Mouse (Mus musculus) MEL (cell line): ENCODE measurements around the gene Synpr.

Experiments
- CTCF ChIP-seq, 3 experiments: IDR thresholded peaks in 2 of 3; conservative IDR thresholded peaks in 1 of 3; 2 replicates each; pipeline ENCODE4 v1.5.1; 2011 to 2012; ENCODE audit warnings: low read length in 3 of 3, low read depth in 2 of 3, mild to moderate bottlenecking in 2 of 3, improper control_type of control experiment in 1 of 3, inconsistent platforms in 1 of 3, mixed read lengths in 1 of 3, moderate library complexity in 1 of 3; ENCODE audit not compliant: control insufficient read depth in 1 of 3, insufficient read depth in 1 of 3, poor library complexity in 1 of 3, severe bottlenecking in 1 of 3
- ELF1 ChIP-seq: IDR thresholded peaks from 2 replicates; pipeline ENCODE4 v1.6.1; 2014; ENCODE audit warnings: low read depth, mild to moderate bottlenecking, inconsistent platforms, low read length, improper control_type of control experiment, moderate library complexity
- EP300 ChIP-seq, 2 experiments: IDR thresholded peaks; 2 replicates each; pipeline ENCODE4 v1.6.1; 2011; ENCODE audit warnings: improper control_type of control experiment in 2 of 2, low read length in 2 of 2, low read depth in 1 of 2, mild to moderate bottlenecking in 1 of 2
- GATA1 ChIP-seq: IDR thresholded peaks from 2 replicates; pipeline ENCODE4 v1.6.1; 2011; ENCODE audit warnings: low read depth, low read length, improper control_type of control experiment
- HCFC1 ChIP-seq: IDR thresholded peaks from 2 replicates; pipeline ENCODE4 v1.6.1; 2012; ENCODE audit warnings: low read depth, mild to moderate bottlenecking, inconsistent platforms, low read length, improper control_type of control experiment, moderate library complexity
- KAT2A ChIP-seq: conservative IDR thresholded peaks from 2 replicates; pipeline ENCODE4 v1.6.1; 2012; ENCODE audit warnings: low read depth, low read length, improper control_type of control experiment, inconsistent platforms
- POLR2A ChIP-seq, 2 experiments: IDR thresholded peaks; 2 replicates each; pipeline ENCODE4 v1.6.1; 2011 to 2012; ENCODE audit warnings: low read length in 2 of 2, mild to moderate bottlenecking in 2 of 2, control low read depth in 1 of 2, improper control_type of control experiment in 1 of 2, low read depth in 1 of 2, moderate library complexity in 1 of 2; ENCODE audit not compliant: control insufficient read depth in 1 of 2, insufficient read depth in 1 of 2, poor library complexity in 1 of 2
- SIN3A ChIP-seq: IDR thresholded peaks from 2 replicates; pipeline ENCODE4 v1.6.1; 2012; ENCODE audit warnings: low read length, improper control_type of control experiment, inconsistent platforms
- SMC3 ChIP-seq: IDR thresholded peaks from 2 replicates; pipeline ENCODE4 v1.6.1; 2011; ENCODE audit warnings: low read depth, low read length, improper control_type of control experiment
- TBP ChIP-seq: IDR thresholded peaks from 2 replicates; pipeline ENCODE4 v1.8.0; 2011; ENCODE audit warnings: low read depth, low read length, improper control_type of control experiment
- UBTF ChIP-seq: IDR thresholded peaks from 2 replicates; pipeline ENCODE4 v1.6.1; 2012; ENCODE audit warnings: low read depth, mild to moderate bottlenecking, inconsistent platforms, low read length, improper control_type of control experiment, moderate library complexity, borderline replicate concordance; ENCODE audit not compliant: insufficient read depth
- ZC3H11A ChIP-seq: IDR thresholded peaks from 2 replicates; pipeline ENCODE4 v1.6.1; 2012; ENCODE audit warnings: low read depth, mild to moderate bottlenecking, inconsistent platforms, low read length, improper control_type of control experiment

- TF ChIP-seq SMC3 (no peak), CTCF (IDR thresholded peaks at IDR 0.05 in 2 of 3, conservative IDR thresholded peaks at IDR 0.05 in 1 of 3; ENCODE audit: control insufficient read depth in 1 of 3, insufficient read depth in 1 of 3, low read depth in 2 of 3, low read length in 3 of 3, poor library complexity in 1 of 3, severe bottlenecking in 1 of 3) (no peak), POLR2A (IDR thresholded peaks at IDR 0.05; ENCODE audit: control insufficient read depth in 1 of 2, insufficient read depth in 1 of 2, low read depth in 1 of 2, low read length in 2 of 2, poor library complexity in 1 of 2) (no peak), ZC3H11A (no peak), UBTF (no peak), KAT2A (no peak), ELF1 (no peak), GATA1 (no peak), EP300 (IDR thresholded peaks at IDR 0.05; ENCODE audit: low read depth in 1 of 2, low read length in 2 of 2) (no peak), SIN3A (no peak), HCFC1 (no peak), TBP (no peak)
Observed at GRCm38 (mm10) chr14:13249361-13249760, 35.2 kb upstream of the Synpr start.
